Mouse (Mus musculus): Measurements from ENCODE around the gene Eln.

Gene Eln

GRCm38 (mm10) chr5:134746890-134747511 lies at the start of gene Eln:
Gene Eln, minus strand, starts transcription at chr5:134747323.
- peak; percentile 22 for DNase-seq (ENCODE audit: low spot score)

GRCm38 (mm10) chr5:134790080-134790995 lies 43.2 kb upstream of the Eln start:
- DNase-seq (ENCODE audit: low spot score): no peak

DNA sequence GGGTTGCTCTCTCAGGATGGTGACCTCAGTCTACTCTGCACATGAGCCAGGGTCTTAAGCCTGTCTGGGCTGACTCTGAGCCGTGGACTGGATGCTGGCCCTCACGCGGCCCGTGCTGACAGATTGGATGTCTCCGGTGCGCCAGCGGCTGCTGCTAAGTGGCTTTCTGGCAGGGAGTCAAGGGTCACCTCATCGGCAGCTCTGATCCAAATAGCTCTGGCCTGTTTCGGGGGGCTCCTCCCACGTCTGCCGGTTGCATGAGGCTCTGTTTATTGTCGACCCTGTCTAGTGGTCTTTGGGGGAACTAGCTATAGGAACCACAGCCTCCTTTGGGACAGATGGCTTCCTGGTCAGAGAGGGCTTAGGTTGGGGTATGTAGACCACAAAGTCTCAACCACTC lies 41.1 kb upstream of the Eln start:
- DNase-seq (ENCODE audit: low spot score): no peak

GRCm38 (mm10) chr5:134785691-134786371 lies 38.7 kb upstream of the Eln start:
- no peak for DNase-seq (ENCODE audit: low spot score)

GRCm38 (mm10) chr5:134783794-134784193 lies 36.7 kb upstream of the Eln start:
- DNase-seq (ENCODE audit: low spot score): no peak

- DNase-seq (ENCODE audit: low spot score): no peak
These were observed 33.8 kb upstream of the Eln start for GRCm38 (mm10) chr5:134780963-134781362.

DNA sequence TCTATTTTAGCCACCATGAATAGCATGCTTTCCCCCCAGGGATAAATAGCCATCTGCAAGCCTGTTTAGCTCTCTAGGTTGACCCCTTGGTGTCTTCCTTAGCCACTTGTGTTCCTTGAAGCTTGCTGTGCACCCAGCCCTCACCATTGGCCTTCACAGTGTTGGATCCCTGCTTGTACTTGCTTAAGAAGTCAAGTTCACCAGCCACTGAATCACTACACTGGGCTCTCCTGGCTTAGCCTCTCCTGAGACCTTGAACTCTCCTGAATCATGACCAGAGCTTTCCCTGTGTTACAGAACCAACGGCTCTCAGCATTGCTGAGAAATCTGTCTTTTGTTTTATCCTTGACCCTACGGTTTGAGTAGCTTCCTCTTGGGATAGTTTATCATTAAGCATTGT lies 33.0 kb upstream of the Eln start:
- DNase-seq (ENCODE audit: low spot score): no peak

GRCm38 (mm10) chr5:134776551-134776950 lies 29.4 kb upstream of the Eln start:
- no peak for DNase-seq (ENCODE audit: low spot score)

GRCm38 (mm10) chr5:134772522-134772921 lies 25.4 kb upstream of the Eln start:
- no peak for DNase-seq (ENCODE audit: low spot score)

- DNase-seq (ENCODE audit: low spot score): no peak
These were observed 24.6 kb upstream of the Eln start for GRCm38 (mm10) chr5:134771750-134772149.

- DNase-seq (ENCODE audit: low spot score): no peak
These were observed 22.1 kb upstream of the Eln start for GRCm38 (mm10) chr5:134769181-134769580.

DNA sequence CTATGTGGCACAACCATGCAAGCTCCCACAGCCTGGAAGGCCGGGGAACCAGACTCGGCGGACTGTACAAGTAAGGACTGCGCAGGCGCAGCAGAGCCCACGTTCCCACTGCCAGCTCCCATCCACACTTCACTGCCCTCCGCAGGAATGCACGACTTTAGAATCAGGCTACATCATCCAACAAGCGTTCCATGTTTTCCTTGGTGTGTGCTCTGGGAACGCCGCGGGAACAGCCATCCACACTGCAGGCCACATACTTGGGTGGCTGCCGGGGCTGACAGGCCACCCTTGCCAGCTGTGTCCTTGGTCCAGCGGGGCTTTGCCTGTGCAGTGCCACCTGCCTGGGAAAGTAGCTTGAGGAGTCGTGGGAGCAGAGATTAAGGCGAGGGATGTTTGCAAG lies 18.3 kb upstream of the Eln start:
- DNase-seq (ENCODE audit: low spot score): no peak

DNA sequence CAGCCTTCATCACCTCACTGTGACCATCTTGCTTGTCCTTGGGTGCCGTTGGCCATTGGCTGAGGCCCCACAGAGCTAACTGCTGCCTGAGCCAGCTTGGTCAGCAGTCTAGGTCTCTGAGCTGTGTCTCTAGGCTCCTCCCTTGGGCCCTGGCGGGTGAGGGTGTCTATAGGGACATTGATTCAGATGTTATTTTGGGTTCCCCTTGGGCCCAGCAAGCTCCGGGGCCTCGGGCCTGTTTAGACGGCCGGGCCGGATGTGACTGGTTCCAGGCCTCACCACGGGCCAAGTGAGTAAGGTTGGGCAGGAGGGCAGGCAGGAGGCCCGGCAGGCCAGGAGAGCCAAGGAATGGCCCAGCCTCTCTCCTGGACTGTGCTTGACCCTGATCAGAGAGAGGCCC lies 16.2 kb upstream of the Eln start:
- DNase-seq (ENCODE audit: low spot score): no peak

DNA sequence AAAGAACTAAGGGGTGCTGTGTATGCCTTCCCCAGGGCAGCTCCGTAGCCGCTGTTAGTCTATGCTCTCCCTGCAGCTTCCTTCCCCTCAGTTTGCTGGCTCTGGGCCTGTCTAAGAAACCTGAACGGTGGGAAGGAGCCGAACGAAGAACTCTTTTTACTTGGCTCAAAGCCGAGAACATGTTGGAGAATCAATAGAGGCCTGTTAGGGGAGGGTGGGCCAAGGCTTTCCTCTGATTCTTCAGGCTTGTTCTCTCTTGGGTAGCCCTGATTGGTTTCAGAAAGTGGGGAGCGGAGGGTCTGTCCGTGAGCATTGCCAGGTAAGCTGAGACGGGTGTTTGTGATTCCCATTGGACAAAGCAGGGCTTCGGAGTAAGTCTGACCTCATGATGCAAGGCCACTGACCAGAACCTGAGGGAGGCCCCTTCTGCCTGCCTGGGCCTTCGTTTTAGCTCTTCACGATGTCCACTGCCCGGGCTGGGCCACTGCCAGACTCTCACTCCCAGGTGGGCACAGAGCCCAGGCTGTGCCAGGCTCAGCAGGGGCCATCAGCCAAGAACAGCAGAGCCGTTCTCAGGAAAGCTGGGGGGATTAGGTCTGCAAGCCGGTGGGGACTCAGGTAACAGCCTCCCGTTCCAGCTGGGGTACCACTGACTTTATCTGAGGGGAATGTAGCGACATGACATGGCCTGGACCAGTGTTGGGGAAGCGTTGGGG lies 14.4 kb upstream of the Eln start:
- peak; percentile 22 for DNase-seq (ENCODE audit: low spot score)

- no peak for DNase-seq (ENCODE audit: low spot score)
These were observed 8.9 kb upstream of the Eln start for GRCm38 (mm10) chr5:134756031-134756430.

DNA sequence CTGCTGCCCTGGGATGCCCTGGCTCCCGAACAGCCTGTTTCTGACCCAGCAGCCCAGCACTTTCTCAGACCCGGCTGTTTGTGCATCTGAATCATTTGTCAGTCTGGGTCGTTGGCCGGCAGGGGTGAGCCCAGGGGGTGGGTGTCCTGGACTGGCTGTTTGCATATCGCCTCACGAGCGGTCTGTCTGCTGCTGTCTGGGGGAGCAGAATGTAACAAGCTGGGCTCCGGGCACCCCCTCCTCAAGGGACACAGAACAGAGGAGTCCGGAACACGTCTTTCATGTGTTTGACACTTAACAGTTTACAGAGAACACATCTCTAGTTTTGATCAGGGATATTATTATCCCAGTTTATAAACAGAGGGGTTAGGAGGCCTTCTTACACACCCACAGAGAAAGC lies 7.0 kb upstream of the Eln start:
- no peak for DNase-seq (ENCODE audit: low spot score)

DNA sequence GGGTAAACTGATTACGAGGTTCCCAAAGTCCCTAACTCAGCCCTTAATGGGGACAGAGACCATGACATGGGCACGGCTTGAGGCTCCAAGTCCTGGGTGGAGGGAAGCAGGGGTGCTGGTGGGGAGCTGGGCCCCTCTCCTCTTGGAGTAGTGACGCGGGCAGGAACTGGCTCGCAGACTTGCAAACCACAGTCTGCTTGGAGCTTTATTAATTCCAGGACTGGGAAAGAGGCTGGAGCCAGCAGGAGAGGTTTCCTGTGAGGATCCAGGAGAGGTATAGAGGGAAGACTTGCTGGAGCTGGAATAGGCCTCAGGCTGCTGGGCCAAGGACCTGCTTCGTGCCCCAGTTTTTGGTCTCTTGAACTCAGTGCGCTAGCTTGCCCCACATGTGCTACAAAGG lies 3.3 kb upstream of the Eln start:
- DNase-seq (ENCODE audit: low spot score): no peak

DNA sequence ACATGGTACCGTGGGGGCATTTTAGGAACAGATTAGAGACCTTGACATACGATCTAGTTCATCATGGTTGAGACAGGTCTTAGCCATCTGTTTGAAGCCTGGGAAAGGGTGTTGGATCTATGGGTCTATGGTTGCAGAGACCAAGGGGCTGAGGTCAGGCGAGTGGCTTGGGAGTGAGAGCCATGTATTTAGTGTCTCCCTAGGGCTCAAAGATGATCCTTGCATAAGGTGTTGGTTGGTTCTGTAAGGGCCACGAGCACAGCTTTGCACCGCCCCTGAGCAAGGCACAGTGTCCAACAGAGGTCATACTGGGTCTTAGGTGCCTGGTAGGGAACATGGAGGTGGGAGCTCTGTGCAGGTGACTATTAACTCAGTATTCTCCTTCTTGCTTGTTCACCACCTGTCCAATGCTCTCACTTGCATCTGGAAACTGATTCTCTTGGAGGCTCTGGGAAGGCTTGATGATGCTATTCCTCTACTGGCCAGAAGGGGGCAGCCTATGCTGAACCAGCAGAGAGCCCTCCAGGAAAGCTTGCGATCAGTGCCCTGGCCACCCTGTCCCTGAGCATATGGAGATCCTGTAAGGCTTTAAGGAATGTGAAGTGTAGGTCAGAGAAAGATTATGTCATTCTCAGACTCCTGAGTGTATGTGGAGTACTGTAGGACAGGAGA lies 960 bp upstream of the Eln start:
- peak; percentile 60 for DNase-seq (ENCODE audit: low spot score)

GRCm38 (mm10) chr5:134747512-134747893 lies 380 bp upstream of the Eln start:
- peak; percentile 61 for DNase-seq (ENCODE audit: low spot score)

GRCm38 (mm10) chr5:134746201-134746600 lies 922 bp downstream of the Eln start:
- DNase-seq (ENCODE audit: low spot score): no peak

DNA sequence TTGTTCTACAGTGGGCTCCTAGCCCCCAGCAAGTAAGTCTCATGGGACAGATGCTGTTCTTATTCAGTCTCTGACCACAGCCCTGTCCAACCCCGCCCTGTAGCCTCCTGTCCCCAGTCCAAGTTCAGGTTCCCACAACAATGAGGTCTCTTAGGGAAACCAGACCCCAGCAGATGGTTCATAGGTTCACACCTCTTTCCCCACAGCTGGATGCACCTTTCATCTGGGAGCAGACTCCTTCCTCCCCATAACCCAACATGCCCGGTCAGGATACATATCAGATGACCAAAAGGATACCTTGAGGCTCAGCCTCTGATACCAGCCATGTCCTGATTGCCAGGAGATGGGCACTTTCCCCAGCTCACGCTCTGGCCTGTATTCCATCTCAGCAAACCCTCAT lies 1.3 kb downstream of the Eln start:
- DNase-seq (ENCODE audit: low spot score): no peak

DNA sequence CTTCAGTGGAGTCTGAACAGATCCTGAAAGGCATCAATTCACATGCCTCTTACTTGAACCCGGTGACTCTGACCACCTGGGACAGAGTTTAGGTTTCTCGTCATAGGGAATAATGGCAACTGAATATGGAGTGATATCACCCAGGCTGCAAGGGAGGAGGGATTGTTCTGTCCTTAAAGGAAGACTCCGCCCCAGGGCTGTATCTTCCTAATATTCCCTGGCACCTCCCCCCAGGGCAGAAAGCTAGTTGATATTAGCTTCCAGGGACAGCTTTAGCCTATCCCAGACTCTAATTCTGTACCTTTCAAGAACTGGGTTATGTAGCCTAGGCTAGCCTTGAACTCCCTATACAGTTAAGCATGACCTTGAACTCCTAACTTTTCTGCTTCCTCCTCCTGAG lies 2.1 kb downstream of the Eln start:
- no peak for DNase-seq (ENCODE audit: low spot score)
